Mouse (Mus musculus) ES-E14 (cell line): ENCODE measurements at regions not wholly inside any gene's neighbourhood (a gene's known extent, or its start where the extent isn't known, plus 50 kb on each side); places are given as distances from the start of the nearest gene placed in this dataset.

Experiments
- DNase-seq: peaks from one replicate; pipeline ENCODE4 v3.0.0-alpha.2; 2013; ENCODE audit warnings: low read depth, low spot score
- H3K27ac ChIP-seq: 2 replicates; pipeline ENCODE4 v1.5.1; 2012; ENCODE audit warnings: low read depth, mild to moderate bottlenecking, low read length, moderate library complexity, mixed read lengths; ENCODE audit not compliant: poor library complexity, insufficient read depth, severe bottlenecking
- H3K36me3 ChIP-seq: 2 replicates; pipeline ENCODE4 v1.6.1; 2012; ENCODE audit warnings: mild to moderate bottlenecking, low read length, moderate library complexity, mixed read lengths; ENCODE audit not compliant: control insufficient read depth, poor library complexity, insufficient read depth, severe bottlenecking
- H3K4me1 ChIP-seq, 2 experiments: fragments of 150-350 bp in 1 of 2; sonication (generic) in 1 of 2; 2 replicates each; pipeline ENCODE4 v1.6.1; 2012; ENCODE audit warnings: low read length in 2 of 2, mild to moderate bottlenecking in 1 of 2, mixed read lengths in 1 of 2; ENCODE audit not compliant: control insufficient read depth in 2 of 2, insufficient read depth in 2 of 2, poor library complexity in 1 of 2
- H3K4me3 ChIP-seq, 2 experiments: fragments of 150-350 bp in 1 of 2; sonication (generic) in 1 of 2; 2 replicates each; pipeline ENCODE4 v1.5.1; 2012; ENCODE audit warnings: low read length in 2 of 2, low read depth in 1 of 2, mild to moderate bottlenecking in 1 of 2, mixed read lengths in 1 of 2; ENCODE audit not compliant: insufficient read depth in 1 of 2, poor library complexity in 1 of 2, severe bottlenecking in 1 of 2
- H3K9ac ChIP-seq: 2 replicates; pipeline ENCODE4 v1.6.1; 2012; ENCODE audit warnings: low read depth, mild to moderate bottlenecking, low read length, mixed read lengths; ENCODE audit not compliant: poor library complexity, insufficient read depth, severe bottlenecking
- H3K9me3 ChIP-seq: fragments of 150-350 bp; sonication (generic); 2 replicates; pipeline ENCODE4 v1.6.1; 2012; ENCODE audit warnings: low read depth, mild to moderate bottlenecking, low read length; ENCODE audit not compliant: control insufficient read depth, insufficient read depth
- CHD2 ChIP-seq: IDR thresholded peaks from 2 replicates; pipeline ENCODE4 v1.6.1; 2014; ENCODE audit warnings: mild to moderate bottlenecking, low read depth, low read length, inconsistent platforms
- HCFC1 ChIP-seq: IDR thresholded peaks from 2 replicates; pipeline ENCODE4 v1.6.1; 2012; ENCODE audit warnings: low read length, inconsistent platforms, borderline replicate concordance; ENCODE audit not compliant: insufficient read depth
- MAFK ChIP-seq: IDR thresholded peaks from 2 replicates; pipeline ENCODE4 v1.6.1; 2014; ENCODE audit warnings: mild to moderate bottlenecking, low read depth, low read length, inconsistent platforms; ENCODE audit not compliant: insufficient read depth
- ZC3H11A ChIP-seq: IDR thresholded peaks from 2 replicates; pipeline ENCODE4 v1.6.1; 2012; ENCODE audit warnings: low read depth, mild to moderate bottlenecking, inconsistent platforms, low read length, borderline replicate concordance
- ZNF384 ChIP-seq: IDR thresholded peaks from 2 replicates; pipeline ENCODE4 v1.6.1; 2012; ENCODE audit warnings: low read depth, low read length, inconsistent platforms
- in situ Hi-C, 2 experiments: fragments of 600-800 bp; cut with MboI; formaldehyde crosslinking; loops; one replicate each; pipeline ENCODE4 v1.15.1; 2025; ENCODE audit warnings: low sequenced_read_pairs in 2 of 2, inconsistent platforms in 1 of 2; ENCODE audit not compliant: unreplicated experiment in 2 of 2

GRCm38 (mm10) chr5:12914395-12914794 is 210.8 kb upstream of the Sema3a start:
- in situ Hi-C loops, result no loop called here
- TF ChIP-seq HCFC1 (no peak), MAFK (no peak), ZNF384 (no peak), CHD2 (no peak), ZC3H11A (no peak)
- no peaks in the 10 kb centered on the region for H3K9me3 ChIP-seq
- H3K36me3 ChIP-seq, result no peaks in the 10 kb centered on the region
- no peaks in the 10 kb centered on the region for H3K4me1 ChIP-seq
- no peak overlapping the region for H3K4me3 ChIP-seq
- no peak overlapping the region for H3K9ac ChIP-seq
- no peak for DNase-seq
- no peak overlapping the region for H3K27ac ChIP-seq

- Histone ChIP-seq H3K9me3 (no peaks in the 10 kb centered on the region), H3K36me3 (no peaks in the 10 kb centered on the region), H3K4me1 (no peaks in the 10 kb centered on the region), H3K27ac (no peak overlapping the region), H3K9ac (no peak overlapping the region), H3K4me3 (no peak overlapping the region)
- in situ Hi-C loops, result no loop called here
- DNase-seq, result no peak
- TF ChIP-seq CHD2, result no peak
- TF ChIP-seq MAFK, result no peak
- no peak for TF ChIP-seq HCFC1
- TF ChIP-seq ZNF384, result no peak
- TF ChIP-seq ZC3H11A, result no peak
These were observed 205.9 kb upstream of the Sema3a start for GRCm38 (mm10) chr5:12919335-12919734.

- no peaks in the 10 kb centered on the region for H3K9me3 ChIP-seq
- H3K4me1 ChIP-seq, result no peaks in the 10 kb centered on the region
- in situ Hi-C loops, result no loop called here
- no peaks in the 10 kb centered on the region for H3K36me3 ChIP-seq
- no peak for DNase-seq
- H3K9ac ChIP-seq, result no peak overlapping the region
- no peak overlapping the region for H3K4me3 ChIP-seq
- no peak for TF ChIP-seq ZC3H11A
- TF ChIP-seq HCFC1, result no peak
- TF ChIP-seq ZNF384, result no peak
- TF ChIP-seq MAFK, result no peak
- TF ChIP-seq CHD2, result no peak
- no peak overlapping the region for H3K27ac ChIP-seq
These were observed 202.3 kb upstream of the Sema3a start for GRCm38 (mm10) chr5:12922889-12923288.

- in situ Hi-C loops, result no loop called here
- no peak for DNase-seq
- no peak overlapping the region for H3K27ac ChIP-seq
- no peaks in the 10 kb centered on the region for H3K9me3 ChIP-seq
- H3K4me1 ChIP-seq, result no peaks in the 10 kb centered on the region
- H3K36me3 ChIP-seq, result no peaks in the 10 kb centered on the region
- no peak overlapping the region for H3K9ac ChIP-seq
- TF ChIP-seq CHD2 (no peak), HCFC1 (no peak), ZC3H11A (no peak), MAFK (no peak), ZNF384 (no peak)
- H3K4me3 ChIP-seq, result no peak overlapping the region
These were observed 199.7 kb upstream of the Sema3a start for GRCm38 (mm10) chr5:12925466-12925865.

GRCm38 (mm10) chr5:12926289-12926688 is 198.9 kb upstream of the Sema3a start:
- no peak for DNase-seq
- H3K9me3 ChIP-seq, result no peaks in the 10 kb centered on the region
- H3K9ac ChIP-seq, result no peak overlapping the region
- H3K27ac ChIP-seq, result no peak overlapping the region
- H3K4me1 ChIP-seq, result no peaks in the 10 kb centered on the region
- in situ Hi-C loops, result no loop called here
- TF ChIP-seq HCFC1, result no peak
- no peak for TF ChIP-seq CHD2
- TF ChIP-seq ZC3H11A, result no peak
- TF ChIP-seq ZNF384, result no peak
- no peak overlapping the region for H3K4me3 ChIP-seq
- no peaks in the 10 kb centered on the region for H3K36me3 ChIP-seq
